7 mouse cellular contexts compared by ENCODE assay signal in the genomic region with DNA sequence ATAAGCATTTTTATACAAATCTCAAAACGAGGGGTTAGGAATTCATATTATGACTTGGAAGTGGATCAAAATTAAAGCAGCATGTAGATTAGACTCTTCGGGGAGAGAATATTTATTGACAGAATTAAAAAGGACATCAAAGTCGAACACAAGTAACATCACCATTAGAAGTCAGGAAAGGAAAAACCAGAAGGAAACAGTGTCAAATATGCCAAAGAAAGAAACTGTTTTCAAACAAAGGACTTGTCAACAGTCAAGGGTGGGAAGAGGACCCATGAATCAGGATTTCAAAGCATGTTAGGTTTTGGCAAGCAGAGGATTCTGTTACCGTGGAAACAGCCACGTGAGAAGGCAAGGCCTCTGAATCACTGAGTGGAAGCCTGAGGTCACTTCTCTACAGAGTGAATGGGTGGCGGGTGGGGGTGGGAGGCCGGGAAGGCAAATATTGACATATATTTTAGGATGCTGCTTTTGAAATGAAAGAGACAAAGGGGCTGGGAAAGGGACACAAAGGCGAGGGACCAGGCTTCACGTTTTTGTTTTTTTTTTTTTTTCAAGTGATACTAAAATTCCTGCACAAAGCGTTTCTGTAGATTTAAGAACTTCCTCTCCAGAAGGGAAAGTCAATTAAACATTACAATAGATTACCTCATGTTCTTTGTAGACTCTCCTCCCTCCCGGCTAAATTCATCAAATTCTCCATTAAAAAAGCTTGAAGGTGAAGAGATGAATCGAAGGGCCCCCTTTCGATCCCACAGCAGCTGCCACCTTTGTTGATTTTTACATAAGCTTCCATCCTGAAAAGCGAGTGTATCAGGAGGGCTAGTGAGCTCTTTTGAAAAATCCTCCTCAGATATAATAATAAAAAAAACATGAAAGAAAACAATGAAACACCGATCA. TPM values are rescaled to one million over a fixed set of nuclear protein-coding genes. Genes with fewer than 3 reads are reported as not detected.
DNase-seq lines count a peak whose midpoint lies in the region; ATAC-seq lines count a peak whose summit lies in the region.

No protein-coding gene starts in this region.

- intact Hi-C loops in left cerebral cortex, postnatal 10 days (cut with DNase I), result no loop called here

- DNase-seq in NIH3T3 (ENCODE audit: low read depth), result peak; percentile 80
- peak; percentile 46 to 65 for DNase-seq in adrenal gland, postnatal 36 days
- DNase-seq in forelimb bud, embryonic 11.5 days (ENCODE audit: low read depth, low spot score), result peak; percentile 25
- DNase-seq in left cerebral cortex, postnatal 10 days (ENCODE audit: extremely low spot score in 1 of 2, low spot score in 2 of 2), result peak; percentile 35 to 64
- peak; percentile 42 for DNase-seq in right cerebral cortex, adult 18-20 months
- DNase-seq in ovary, postnatal 10 days (ENCODE audit: low spot score), result no peak

- ATAC-seq in megakaryocyte progenitor cell, adult 5-6 weeks (replicated peaks; ENCODE audit: poor library complexity), result no peak

RNA-seq across cellular contexts. Expression of a gene that starts 18.3 kb away (rescaled TPM):
- total RNA-seq in adrenal gland, postnatal 36 days (2021), result not detected
- under 1 TPM; 0.39 to 0.49 TPM for total RNA-seq in left cerebral cortex, postnatal 10 days (2021)
- not detected in 2 replicates for total RNA-seq in megakaryocyte progenitor cell, adult 5-6 weeks (2015)
- total RNA-seq in megakaryocyte progenitor cell, adult 5-6 weeks (2017), result not detected in 2 replicates
